Mouse (Mus musculus): ENCODE results near the gene Zmynd15.
A peak's percentile ranks its signal among the peaks of the same experiment; 100 is the strongest.

Zmynd15 gene

GRCm38 (mm10) chr11:70506385-70506784 is 47.2 kb downstream of the Zmynd15 start:
- DNase-seq (ENCODE audit: low spot score in 2 of 2): peak; percentile 21 to 50

DNA sequence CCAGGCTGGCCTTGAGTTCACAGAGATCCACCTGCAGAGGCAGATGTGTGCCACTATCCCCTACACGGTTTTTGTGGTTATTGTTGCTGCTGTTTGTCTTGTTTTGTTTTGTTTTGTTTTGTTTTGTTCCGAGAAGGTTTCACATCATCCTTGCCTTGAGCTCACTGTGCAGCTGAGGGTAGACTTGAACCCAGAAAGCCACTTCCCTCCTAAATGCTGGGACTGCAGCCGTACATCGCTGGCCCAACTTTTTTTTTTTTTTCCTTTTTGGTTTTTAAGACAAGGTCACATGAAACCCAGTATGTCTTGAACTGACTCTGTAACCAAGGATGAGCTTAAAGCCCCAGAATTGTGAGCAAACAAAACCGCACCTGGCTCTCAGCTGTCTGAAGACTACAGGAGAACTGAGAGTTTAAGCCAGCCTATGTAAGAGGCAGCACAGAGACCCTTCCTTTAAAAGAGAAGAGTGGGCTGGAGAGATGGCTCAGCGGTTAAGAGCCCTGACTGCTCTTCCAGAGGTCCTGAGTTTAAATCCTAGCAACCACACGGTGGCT is 47.8 kb downstream of the Zmynd15 start:
- no peak for DNase-seq (ENCODE audit: low spot score in 2 of 2)

DNA sequence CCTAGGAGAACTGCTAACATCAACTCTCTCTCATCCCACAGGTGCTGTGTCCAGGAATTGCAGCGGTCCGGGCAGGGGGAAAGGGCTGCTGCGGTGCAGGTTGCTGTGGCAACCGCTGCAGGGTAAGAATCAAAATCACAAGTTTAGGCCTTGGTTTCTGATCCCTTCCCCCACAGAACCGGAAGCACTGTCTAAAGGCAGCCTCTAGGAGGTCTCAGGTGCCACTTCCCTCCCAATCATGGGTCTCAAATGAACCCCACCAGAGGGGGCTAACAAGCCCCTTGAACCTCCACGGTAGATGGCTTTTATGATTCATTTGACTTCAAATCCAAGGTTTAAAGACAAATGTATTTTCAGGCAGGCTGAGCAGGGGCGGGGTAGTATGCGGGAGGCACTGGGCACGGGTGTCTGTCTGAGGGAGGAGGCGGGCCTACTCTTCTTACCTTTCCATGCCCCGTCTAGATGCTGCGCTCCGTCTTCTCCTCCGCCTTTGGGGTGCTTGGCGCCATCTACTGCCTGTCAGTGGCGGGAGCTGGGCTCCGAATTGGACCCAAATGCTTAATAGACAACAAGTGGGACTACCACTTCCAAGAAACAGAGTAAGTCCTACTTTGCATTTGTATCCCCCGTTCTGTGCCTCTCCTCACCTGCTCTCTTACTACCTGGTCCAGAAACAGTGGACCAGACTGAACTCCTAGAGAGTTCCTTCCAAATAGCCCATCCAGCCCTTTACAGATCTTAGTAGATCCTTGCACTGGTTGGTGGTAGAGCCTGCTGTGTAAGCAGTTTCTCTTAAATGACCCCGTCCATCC is 50.7 kb downstream of the Zmynd15 start:
- peak; percentile 30 to 37 for DNase-seq (ENCODE audit: low spot score in 2 of 2)

GRCm38 (mm10) chr11:70511242-70511641 is 52.0 kb downstream of the Zmynd15 start:
- DNase-seq (ENCODE audit: low spot score in 2 of 2): no peak

GRCm38 (mm10) chr11:70511825-70512224 is 52.6 kb downstream of the Zmynd15 start:
- DNase-seq (ENCODE audit: low spot score in 2 of 2): no peak

GRCm38 (mm10) chr11:70512709-70513342 is 53.6 kb downstream of the Zmynd15 start:
- no peak for DNase-seq (ENCODE audit: low spot score in 2 of 2)

DNA sequence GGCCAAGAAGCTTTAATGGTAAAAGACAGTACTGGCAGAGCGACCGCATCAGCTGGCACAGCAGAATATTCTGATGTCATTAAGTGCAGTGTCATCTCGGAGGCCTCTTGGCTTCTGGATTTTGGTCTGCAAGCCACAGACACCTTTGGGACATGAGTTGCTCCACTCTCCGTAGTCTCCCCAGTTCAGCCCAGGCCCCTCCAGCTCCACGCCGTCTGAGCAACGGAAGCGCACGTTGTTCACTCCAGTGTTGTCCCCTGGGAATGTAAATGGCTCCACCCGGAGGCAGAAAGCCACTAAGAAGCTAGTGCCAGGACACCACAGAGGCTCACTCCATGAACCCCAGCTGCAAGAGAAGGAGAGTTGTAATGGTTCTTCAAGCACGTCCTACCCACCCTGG is 54.3 kb downstream of the Zmynd15 start:
- no peak for DNase-seq (ENCODE audit: low spot score in 2 of 2)

- DNase-seq (ENCODE audit: low spot score in 2 of 2): no peak
Observed at GRCm38 (mm10) chr11:70514288-70514687, 55.1 kb downstream of the Zmynd15 start, which contains the start of gene Vmo1. Gene Vmo1 (minus strand): TSS chr11:70514616.
